Mouse (Mus musculus) liver, adult 2 months (tissue): ENCODE measurements around the gene Mybphl.

Experiments used
- CTCF ChIP-seq: fragments of 200-500 bp; IDR thresholded peaks from 2 replicates; pipeline ENCODE4 v1.5.1; 2011; ENCODE audit warnings: low read depth, low read length, control low read depth
- POLR2A ChIP-seq: fragments of 200-500 bp; IDR thresholded peaks from 2 replicates; pipeline ENCODE4 v1.6.1; 2011; ENCODE audit warnings: low read length, control low read depth; ENCODE audit not compliant: insufficient read depth; ENCODE audit errors: extremely low read depth

DNA sequence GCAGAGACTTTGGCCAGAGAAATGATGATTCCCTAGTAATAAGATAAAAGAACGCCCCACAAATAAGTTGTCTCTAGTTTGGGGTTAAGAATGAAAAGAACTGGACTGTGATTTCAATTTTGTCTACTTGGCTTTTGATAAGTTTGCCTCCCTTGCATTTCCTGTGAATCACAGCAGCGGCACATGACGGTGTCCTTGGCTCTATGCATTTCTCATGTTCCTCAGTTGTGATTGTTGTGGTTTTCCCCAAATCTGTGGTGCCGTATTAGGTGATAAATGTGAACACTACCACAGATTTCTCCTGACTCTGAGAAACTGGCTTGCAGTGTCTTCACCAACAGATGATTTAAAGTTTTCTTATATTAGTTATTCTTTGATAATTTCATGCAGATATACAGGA is 42.6 kb upstream of the Mybphl start:
- TF ChIP-seq CTCF (no peak), POLR2A (no peak)
